Mouse (Mus musculus) embryonic facial prominence, embryonic 10.5 days (tissue): ENCODE results near the gene Prss53. TPM values are rescaled to one million over a fixed set of nuclear protein-coding genes. Genes with fewer than 3 reads are reported as not detected.

Experiments
- polyA plus RNA-seq: library from polyadenylated mRNA; unstranded; fragments of >200 nt; fragmentation: Nextera tagmentation; extraction: Ambion mirVana; gene quantifications from 2 replicates; pipeline ENCODE4 v1.2.1, GENCODE M21; 2016

The Prss53 gene
- polyA plus RNA-seq, 1 experiment from 2014 or later: 0.79 TPM

Other genes with a start within 250 kb of the Prss53 start
- gene Bcl7c, start 182.0 kb downstream of the Prss53 start, polyA plus RNA-seq: 60.2 and 70.0 TPM in 2 replicates
- gene Ctf1, start 178.2 kb downstream of the Prss53 start, polyA plus RNA-seq: 9.4 and 10.7 TPM in 2 replicates
- gene Ctf2, start 158.8 kb downstream of the Prss53 start, polyA plus RNA-seq: 0.19 TPM in 2 replicates
- gene Fbxl19, start 146.4 kb downstream of the Prss53 start, polyA plus RNA-seq: 8.9 and 9.0 TPM in 2 replicates
- 12.9 and 13.6 TPM in 2 replicates for gene Orai3, start 121.2 kb downstream of the Prss53 start, polyA plus RNA-seq
- 14.7 and 15.2 TPM in 2 replicates for gene Setd1a, start 114.3 kb downstream of the Prss53 start, polyA plus RNA-seq
- gene Gm49388, start 105.4 kb downstream of the Prss53 start, polyA plus RNA-seq: not detected in 2 replicates
- gene Hsd3b7, start 90.4 kb downstream of the Prss53 start, polyA plus RNA-seq: 6.8 and 8.0 TPM in 2 replicates
- gene Stx4a, start 66.7 kb downstream of the Prss53 start, polyA plus RNA-seq: 22.5 and 29.3 TPM in 2 replicates
- gene Stx1b, start 66.4 kb downstream of the Prss53 start, polyA plus RNA-seq: 4.7 and 6.5 TPM in 2 replicates
- gene Zfp646, start 14.7 kb downstream of the Prss53 start, polyA plus RNA-seq: 19.9 and 21.8 TPM in 2 replicates
- gene Zfp668, start 14.1 kb downstream of the Prss53 start, polyA plus RNA-seq: 42.5 and 49.1 TPM in 2 replicates
- gene Gm21974, start 4.5 kb upstream of the Prss53 start, polyA plus RNA-seq: not detected in 2 replicates
- 47.6 and 59.1 TPM in 2 replicates for gene Vkorc1, start 4.6 kb upstream of the Prss53 start, polyA plus RNA-seq
- 111 and 119 TPM in 2 replicates for gene Bckdk, start 13.1 kb upstream of the Prss53 start, polyA plus RNA-seq
- gene Kat8, start 21.5 kb upstream of the Prss53 start, polyA plus RNA-seq: 48.7 and 49.6 TPM in 2 replicates
- gene Prss8, start 39.1 kb upstream of the Prss53 start, polyA plus RNA-seq: 14.8 and 15.8 TPM in 2 replicates
- 10.7 and 12.9 TPM in 2 replicates for gene Prss36, start 55.8 kb upstream of the Prss53 start, polyA plus RNA-seq
- 349 and 372 TPM in 2 replicates for gene Fus, start 76.5 kb upstream of the Prss53 start, polyA plus RNA-seq
- gene Pycard, start 102.9 kb upstream of the Prss53 start, polyA plus RNA-seq: 5.8 and 6.2 TPM in 2 replicates
- not detected in 2 replicates for gene Trim72, start 113.0 kb upstream of the Prss53 start, polyA plus RNA-seq
- 0.50 and 0.52 TPM in 2 replicates for gene Itgam, start 171.7 kb upstream of the Prss53 start, polyA plus RNA-seq
- not detected in 2 replicates for gene Gm49368, start 171.7 kb upstream of the Prss53 start, polyA plus RNA-seq
- not detected in 2 replicates for gene Itgax, start 238.6 kb upstream of the Prss53 start, polyA plus RNA-seq